Mouse (Mus musculus) CH12F3 (cell line): ENCODE measurements around the gene Mup6.
"Not testable (repeated sequence)": the region's sequence is repeated elsewhere in the genome, so short reads cannot be mapped to it uniquely, and the experiment has no call there.

Source experiments
- in situ Hi-C: fragments of 300-500 bp; cut with MboI; formaldehyde crosslinking; loops from 2 replicates; pipeline ENCODE4 v1.14.3; 2020; ENCODE audit warnings: low sequenced_read_pairs

Gene Mup6

DNA sequence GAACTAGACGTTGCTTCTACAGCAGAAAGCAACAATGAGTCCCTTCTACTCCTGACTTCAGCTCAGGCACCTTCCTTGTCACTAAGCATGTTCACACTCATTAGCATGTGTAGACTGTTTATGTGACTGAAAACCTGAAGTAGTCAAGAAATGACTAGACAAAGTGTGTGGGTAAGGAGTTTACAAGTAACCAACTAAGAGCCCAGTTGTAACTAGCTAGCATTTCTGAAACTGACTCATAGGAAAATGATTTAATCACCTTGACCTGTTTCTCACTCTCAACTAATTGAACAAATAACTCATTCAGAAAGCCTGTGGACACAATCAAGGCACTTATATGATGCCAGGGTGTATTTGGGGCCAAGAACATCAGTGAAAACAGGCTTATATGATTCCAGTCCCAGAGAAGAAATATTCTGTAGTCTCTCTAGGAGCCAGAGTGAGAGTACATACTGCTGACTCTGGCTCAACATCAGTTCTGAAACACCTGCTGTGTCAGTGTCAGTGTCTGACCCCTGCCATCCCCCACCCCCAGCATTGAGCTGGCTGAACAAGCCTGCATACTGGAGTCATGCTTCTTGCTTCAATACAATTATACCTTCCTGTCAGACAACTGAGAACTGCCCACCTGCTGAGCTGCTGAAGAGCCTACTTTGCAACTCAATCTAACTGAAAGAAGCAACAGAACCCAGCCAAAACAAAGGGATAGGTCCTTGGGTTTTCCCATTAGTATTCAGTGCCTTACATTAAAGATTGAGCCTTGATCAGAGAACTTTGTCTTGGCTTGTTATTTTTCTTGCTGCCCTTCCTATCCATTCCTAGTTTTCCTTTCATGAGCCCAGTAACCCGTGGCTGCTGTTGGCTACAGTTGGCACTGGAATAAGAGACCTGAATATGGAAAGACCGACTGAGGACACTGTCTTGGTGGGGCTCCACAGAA, at the start of gene Mup6:
TSS of gene Mup6 (plus strand) at position 890 of the 940 bp plus-strand sequence.
- in situ Hi-C loops = no loop called here

DNA sequence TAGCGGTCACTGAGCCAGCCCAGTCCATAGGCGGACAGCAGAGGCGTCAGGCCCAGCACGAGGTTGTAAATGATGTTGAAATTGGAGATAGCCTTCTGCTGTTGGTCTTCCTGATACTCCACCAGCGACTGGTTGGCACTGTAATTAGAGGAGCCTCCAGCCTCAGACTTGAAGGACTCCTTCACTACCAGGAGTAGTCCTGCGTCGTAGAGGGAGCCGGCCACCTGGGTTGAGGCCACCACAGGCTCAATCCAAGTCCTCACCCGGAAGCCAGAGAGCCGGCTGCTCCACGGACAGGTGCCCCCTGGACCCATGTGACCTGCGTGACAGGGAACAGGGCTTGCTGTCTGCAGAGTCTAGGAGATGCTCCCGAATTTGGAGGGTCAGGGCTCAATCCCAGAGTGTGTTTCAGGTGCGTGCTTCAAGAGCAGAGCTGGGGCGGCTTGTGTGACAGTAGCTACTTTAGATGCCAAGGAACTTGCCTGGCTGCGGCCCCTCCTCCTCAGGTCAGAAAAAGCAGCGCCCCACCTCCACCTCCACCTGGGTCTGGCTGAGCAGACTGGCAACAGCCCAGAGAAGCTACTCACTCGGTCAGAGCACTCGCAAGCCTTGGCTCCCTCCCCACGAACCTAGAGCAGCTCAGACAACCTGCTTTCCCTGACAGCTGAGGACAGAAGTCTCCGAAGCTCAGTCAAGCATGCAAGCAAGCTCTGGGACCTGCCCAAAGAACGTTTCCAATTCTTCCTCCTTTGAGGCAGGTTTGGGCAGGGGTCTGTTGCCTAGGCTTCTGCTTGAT, 49.3 kb upstream of the Mup6 start, which contains the start of gene Slc46a2:
TSS of gene Slc46a2 (minus strand) at position 449 of the 796 bp plus-strand sequence.
- in situ Hi-C loops = no loop called here

DNA sequence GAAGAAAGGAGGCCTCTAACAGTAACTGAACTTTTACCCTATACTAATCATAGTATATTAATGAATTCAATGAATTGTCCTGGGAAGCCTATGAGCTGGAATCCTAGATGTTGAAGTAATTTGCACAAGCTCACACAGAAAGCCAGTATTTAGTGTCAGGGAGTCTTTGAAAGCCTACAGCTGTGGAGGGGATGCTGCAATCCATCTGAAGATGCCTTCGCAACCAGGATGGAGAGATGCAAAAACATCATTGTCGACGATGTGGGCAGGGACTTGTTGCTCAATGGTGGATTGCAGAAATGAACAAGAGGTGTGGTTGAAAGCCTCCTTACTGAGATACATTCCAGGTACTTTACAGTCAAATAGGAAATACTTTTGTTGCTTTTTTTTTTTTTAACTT, 46.1 kb upstream of the Mup6 start:
- in situ Hi-C loops = no loop called here

DNA sequence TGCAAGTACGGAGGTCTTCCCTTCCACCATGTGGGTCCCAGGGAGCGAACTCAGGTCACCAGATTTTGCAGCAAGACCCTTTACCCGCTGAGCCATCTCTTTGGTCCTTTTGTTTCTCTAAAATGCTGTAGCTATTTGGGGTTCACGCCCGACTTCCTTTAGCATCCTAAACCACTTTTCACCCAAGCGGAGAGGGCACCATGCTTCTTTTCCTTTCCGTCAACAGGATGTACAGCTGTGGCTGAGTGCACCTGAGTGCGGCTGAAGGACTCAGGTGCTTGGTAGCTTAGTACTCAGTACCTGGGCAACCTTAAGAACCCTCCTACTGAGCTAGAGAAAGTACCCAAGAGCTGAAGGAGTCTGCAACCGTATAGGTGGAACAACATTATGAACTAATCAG, 39.0 kb upstream of the Mup6 start:
- in situ Hi-C loops = no loop called here

DNA sequence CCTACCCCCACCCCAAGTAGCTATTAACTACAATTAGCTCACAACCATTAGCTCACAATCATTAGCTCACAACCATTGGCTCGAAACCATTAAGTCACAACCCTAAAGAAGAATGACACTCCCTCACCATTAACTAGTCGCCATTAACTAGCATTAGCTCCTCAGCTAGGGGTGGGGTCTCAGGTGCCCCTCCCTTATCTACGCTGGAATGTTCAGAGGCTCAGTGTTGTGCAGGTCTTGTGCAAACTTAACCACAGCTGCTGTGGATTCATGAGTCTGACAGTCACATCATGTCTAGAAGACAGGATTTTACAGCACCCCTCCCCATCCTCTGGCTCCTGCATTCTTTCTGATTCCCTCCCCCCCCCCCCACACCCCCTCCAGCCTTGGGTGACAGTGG, 36.4 kb upstream of the Mup6 start:
- in situ Hi-C loops = no loop called here

DNA sequence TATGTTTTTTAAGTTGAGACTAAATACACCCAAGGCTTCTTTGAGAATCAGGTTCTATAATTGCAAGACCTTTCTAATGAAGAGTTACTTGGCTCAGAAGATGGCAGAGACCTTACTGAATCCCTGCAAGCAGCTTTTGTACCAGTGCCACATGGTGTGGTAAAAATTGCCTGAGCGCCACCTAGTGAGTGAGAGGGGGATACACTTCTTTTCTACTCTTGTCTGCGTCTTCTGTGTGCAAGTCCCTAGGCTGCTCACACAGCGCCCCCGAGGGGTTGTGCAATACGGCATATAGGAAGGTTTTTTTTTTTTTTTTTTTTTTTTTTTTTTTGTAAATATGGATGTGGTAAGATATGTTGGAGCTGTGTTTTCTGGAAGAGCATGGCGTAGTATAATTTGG, 35.7 kb upstream of the Mup6 start:
- in situ Hi-C loops = no loop called here

DNA sequence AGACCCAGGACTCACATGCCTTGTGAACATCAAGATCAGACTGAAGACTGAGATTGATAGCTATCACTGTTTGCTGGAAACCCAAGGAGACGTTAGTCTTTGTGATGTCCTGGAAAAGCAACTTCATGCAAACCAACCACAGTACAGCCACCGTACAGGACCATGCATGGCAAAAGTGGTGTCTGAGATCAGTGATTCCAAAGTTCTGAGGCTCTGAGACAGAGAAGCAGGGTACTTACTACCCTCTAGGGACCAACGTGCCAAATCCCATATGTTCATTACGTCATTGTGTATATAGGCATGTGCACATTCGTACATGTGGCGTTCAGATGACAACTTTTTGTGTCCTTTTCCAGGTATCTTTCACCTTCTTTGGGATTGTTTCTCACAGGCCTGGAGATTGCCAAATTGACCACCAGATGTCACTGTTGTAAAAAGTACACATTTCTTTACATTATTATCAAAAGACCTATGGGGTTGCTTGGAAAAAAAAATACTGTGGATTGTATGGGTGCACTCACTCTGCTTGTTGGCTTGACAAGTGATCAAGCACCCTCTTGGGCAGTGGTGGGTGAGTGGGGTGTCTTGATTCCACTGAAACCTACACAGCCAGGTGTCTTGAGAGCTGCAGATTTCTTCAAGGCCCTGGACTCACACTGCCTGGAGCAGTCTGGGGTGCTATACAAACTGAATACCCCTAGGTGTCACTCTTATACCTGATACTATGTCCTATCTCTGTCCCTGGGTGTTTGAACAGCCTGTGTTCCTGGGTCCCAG, 31.4 kb upstream of the Mup6 start:
- in situ Hi-C loops = no loop called here

DNA sequence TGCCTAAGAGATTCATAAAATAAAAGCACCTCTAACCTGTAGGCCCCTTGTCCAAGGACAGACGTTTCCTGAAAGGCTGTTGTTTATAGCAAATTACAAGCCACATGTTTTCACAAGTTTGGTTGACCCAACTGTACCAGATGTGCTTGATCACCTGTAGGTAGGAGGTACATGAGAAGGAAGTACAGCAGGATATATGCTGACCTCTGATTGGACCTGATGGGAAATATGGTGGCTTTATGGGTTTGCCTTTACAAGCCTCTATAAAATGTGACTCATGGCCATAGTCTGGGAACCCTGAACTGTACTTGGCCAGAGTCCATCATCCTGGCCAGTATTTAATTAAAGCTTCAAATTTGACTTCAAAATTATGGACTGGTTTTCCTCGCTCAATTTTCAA, 26.6 kb upstream of the Mup6 start:
- in situ Hi-C loops = no loop called here

DNA sequence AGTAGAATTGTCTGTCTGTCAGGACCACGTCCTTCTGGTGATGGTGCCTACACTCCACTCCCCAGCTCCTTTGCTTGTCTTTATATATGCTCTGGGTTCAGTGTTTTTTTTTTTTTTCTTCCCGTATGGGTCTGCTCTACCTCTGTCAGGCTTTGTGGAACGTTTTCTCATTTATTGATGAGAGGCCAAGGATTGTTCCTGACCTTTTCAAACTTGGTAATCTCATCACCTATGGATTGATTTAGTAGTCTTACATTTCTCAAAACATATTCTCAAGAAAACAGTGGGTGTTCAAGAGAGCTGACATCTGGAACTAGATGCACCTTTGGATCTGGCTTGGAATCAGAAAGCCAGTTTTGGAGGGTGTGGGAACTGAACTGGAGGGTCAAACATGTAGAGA, 3.5 kb upstream of the Mup6 start, which contains the start of gene Mup4:
TSS of gene Mup4 (minus strand) at position 101 of the 400 bp plus-strand sequence.
- in situ Hi-C loops = no loop called here

DNA sequence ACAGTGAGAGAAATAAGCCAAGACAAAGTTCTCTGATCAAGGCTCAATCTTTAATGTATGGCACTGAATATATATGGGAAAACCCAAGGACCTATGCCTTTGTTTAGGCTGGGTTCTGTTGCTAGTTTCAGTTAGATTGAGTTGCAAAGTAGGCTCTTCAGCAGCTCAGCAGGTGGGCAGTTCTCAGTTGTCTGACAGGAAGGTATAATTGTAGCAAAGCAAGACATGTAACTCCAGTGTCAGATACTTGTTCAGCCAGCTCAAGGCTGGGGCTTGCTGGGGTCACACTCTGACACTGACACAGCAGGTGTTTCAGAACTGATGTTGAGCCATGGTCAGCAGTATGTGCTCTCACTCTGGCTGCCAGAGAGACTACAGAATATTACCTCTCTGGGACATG, 33.8 kb downstream of the Mup6 start:
- in situ Hi-C loops = not testable (repeated sequence)

DNA sequence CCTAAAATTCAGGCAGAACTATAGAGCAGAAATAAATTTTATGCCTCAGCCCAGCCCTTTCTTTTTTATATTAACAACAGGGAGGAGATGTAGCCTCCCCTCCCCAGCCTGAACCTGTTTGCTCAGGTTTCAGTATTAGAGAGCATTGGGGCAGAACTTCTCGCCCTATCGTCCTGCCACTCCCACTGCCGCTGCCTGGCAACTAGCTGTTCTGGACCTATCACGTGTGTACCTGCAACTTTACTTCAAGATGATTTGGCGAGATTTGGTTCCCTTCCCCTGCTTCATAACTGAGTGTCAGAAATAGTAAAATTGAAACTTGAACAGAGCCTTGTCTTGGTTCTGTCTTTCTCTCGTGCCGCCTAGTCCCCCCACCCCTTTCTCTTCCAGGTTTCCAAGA, 56.0 kb downstream of the Mup6 start:
- in situ Hi-C loops = not testable (repeated sequence)

DNA sequence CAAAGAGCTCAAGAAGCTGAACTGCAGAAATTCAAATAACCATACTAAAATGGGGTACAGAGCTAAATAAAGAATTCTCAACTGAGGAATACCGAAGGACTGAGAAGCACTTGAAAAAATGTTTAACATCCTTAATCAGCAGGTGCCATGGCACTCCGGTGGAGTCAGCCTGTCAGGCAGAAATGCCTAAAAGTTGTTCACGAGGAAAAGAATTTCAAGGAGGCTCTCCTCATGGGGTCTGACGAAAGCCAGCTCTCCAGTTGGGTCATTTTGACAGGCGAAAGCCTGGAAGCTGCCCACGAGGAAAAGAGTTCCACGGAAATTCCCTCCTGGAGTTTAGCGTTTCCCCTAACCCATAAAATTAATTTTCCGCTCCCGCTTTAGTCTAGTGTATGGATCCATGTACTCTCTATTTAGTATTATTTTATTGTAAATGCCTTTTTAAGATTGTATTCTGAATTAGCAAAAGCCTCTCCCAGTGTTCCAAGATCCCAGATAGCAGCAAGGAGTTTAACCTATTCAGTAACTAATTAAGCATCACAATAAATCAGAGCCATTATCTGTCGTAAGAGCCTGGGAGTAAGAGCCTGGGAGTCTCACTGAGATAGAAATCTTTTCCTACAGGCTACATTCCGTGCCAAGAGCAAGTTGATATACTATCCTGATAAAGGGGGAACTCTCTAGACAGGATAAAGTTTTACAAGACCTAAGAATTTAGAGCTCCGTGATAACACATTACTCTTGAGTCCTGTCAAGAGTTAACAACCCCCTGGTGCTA, 65.4 kb downstream of the Mup6 start:
- in situ Hi-C loops = not testable (repeated sequence)
